Mouse (Mus musculus) liver, embryonic 14 days (tissue): ENCODE measurements around the gene Crabp2. TPM values are rescaled to one million over a fixed set of nuclear protein-coding genes. Genes with fewer than 3 reads are reported as not detected.

Experiments
- polyA plus RNA-seq: library from polyadenylated mRNA; depleted of rRNA; stranded (reverse); fragments of >200 nt; gene quantifications from 2 replicates; pipeline ENCODE4 v1.2.3, GENCODE M21; 2012; rRNA removed

Crabp2 gene
- polyA plus RNA-seq: 0.09 and 0.93 TPM in 2 replicates

DNA sequence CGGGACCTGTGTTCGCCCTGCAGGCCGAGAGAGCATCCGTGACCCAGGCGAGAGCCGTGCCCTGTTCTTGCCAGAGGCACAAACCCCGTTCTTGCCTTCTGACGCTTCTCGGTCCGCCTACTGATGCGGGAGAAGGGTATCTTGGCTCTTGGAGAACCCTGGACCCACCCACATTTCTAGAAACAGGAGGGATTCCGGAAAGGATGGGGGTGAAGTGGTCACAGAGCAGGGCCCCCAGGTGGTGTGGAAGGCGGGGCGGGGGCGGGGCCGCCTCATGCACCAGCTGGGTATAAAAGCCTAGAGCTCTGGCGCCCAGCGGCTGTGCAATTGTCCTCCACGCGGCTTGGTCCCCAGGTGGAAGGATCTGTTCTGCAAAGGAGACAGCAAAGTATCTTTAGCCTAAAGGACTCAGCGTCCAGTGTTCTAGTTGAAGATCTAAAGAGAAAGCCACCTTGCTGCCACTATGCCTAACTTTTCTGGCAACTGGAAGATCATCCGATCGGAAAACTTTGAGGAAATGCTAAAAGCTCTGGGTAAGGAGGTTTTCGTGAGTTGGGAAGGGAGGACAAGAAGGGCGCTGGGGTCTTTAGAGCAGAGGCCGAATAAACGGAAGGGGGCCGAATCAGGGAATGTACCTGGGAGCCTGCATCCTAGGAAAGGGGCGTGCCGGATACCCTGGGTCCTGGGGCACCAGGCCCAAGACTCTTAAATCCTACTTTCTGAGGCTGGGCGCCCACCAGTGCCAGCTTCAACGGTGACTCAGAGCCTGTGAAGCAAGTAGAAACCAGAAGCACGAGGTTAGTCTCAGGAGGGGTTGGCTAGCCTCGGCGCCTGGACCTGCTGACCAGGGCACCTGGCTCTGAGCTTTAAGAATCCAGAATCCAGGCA lies at the start of gene Crabp2:
TSS of gene Crabp2 (plus strand) at position 289 of the 888 bp plus-strand sequence.

DNA sequence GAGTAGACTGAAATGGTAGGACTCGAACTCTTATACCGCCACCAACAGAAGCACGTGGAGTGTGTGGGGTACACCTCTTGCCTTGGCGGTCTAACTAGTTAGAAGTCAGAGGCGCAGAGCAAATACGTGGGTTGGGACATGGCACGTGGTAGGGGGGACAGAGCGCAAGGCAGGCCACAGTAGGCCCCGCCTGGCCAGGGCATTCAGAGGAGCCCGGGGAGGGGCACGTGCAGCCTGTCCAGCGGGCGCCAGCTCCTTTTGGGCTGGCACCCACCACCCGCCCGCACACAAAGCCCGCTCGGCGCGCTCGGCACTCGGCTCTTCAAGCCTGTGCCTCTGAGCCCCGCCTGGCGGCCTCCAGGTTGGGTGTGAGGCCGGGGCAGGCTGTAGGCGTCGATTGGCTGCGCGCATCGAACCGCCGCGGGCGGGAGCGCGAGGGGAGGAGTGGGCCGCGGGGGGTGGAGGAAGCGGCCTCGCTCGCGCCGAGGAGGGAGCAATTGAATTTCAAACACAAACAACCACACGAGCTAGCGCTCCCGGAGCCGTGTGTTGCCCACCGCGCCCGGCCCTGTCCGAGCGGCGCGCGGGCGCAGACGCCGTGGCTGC lies 42.5 kb upstream of the Crabp2 start, which contains the start of gene Hdgf:
TSS of gene Hdgf (plus strand) at position 442 of the 606 bp plus-strand sequence.

DNA sequence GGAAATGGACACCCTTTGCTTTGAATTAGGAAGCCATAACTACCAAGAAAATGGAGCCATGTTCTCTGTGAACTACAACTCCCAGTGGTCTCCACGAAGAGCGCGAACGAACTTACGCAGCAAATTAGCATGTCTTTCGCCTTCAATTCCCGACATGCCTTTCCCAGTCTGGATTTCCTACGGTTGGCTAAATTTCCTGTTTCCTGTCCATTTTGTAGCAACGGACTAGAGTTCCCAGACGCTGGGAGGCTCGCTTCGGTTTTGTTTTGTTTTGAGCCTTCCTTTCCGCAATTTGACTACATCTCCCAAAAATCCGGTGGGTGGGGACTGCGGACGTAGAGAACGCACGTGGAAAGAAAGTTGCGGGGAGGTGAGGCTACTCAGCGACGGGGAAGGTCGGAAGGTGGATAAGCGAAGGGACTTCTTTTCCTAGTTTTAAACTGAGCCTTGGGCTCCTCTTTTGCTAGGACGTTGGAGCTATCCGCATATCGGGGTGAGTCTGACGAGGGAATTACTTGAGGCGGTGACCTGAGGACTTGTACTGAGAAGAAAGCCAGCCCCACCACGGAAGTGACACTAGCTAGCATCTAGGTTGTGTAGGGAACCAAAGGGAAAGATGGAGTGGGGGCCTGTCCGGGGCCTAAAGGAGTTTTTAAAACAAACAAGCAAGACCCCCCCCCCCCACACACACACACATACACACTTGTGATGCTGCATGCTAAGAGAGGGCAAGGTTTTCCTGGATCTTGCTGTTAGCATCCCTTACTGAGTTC lies 28.9 kb upstream of the Crabp2 start, which contains the start of gene Mrpl24:
TSS of gene Mrpl24 (plus strand) at position 171 of the 773 bp plus-strand sequence.

DNA sequence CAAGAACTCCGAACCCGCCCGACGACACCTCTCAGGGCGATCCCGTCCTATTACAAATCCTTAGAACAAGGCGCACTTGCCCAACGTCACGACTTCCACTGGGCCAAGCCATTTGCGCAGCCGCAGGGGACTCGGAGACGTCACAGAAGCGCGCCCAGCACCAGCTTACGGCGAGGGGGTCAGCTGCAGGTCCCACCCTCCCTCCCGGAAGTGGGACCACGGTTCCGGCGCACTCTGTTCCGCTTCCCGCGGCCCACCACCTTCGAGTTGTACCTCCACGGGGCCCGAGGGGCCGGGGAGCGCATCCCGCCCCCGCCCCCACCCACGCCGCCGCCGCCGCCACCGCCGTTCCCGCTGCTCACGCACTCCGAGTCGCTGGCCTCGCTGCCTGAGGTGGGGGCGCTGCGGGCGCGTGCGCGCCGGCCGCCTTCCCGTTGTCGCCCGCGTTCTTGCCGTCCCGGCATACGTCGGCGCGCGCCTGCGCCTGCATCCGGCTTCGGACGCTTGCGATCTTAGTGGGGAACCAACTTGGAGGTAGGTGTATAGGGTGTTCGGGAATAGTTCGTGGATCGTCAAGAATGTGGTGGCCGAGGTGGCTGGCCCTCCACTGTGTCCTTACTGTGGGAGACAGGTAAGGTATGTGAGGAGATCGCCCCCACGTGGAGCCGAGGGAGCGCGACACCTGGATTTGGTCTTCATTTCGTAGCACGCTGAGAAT lies 18.2 kb upstream of the Crabp2 start, which contains the start of the genes Isg20l2 and Rrnad1:
TSS of gene Isg20l2 (plus strand) at position 237 of the 718 bp plus-strand sequence.
TSS of gene Rrnad1 (minus strand) at position 640 of the 718 bp plus-strand sequence.

DNA sequence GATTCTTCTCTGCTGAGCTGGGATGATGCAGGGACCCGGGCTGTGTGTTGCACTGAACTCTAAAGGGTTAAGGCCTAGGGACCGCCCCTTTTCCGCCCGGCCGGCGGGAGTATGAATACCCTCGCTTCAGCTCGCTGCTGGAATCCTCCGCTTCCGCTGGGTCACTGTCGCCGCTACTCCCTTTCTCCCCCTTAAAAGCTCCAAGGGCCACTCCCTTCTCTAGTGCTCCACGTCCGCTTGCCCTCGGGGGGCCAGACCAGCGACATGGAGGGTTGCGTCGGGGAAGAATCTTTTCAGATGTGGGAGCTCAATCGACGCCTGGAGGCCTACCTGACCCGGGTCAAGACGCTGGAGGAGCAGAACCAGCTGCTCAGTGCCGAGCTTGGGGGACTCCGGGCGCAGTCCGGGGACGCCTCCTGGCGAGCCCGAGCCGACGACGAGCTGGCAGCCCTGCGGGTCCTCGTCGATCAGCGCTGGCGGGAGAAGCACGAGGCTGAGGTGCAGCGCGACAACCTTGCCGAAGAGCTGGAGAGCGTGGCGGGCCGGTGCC lies 22.5 kb downstream of the Crabp2 start, which contains the start of gene Nes:
TSS of gene Nes (plus strand) at position 140 of the 550 bp plus-strand sequence.

DNA sequence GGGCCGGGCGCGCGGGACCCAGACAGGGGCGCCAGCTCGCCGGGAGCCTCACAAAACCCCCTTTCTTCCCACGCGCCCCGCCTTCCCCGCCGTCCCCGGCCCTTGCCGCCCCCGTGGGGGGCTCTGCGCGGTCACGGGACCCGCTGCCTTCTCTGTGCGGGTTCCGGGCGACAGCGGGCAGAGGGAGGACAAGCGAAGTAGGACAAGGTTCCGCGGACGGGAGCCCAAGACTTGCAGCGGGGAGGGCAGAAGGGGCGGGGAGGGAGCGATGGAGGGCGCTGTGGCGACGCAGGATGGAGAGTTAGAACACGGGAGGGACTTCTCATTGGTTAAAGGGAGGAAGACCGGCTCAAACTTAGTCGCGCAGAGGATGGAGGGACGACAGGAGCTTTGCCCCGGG lies 51.7 kb downstream of the Crabp2 start, which contains the start of gene Bcan:
TSS of gene Bcan (minus strand) at position 50 of the 400 bp plus-strand sequence.

Other genes with a start within 250 kb of the Crabp2 start
- gene Lrrc71, start 200.0 kb upstream of the Crabp2 start, polyA plus RNA-seq: 0.08 and 0.10 TPM in 2 replicates
- gene Ntrk1, start 153.5 kb upstream of the Crabp2 start, polyA plus RNA-seq: 0.09 TPM in 2 replicates
- gene Insrr, start 151.7 kb upstream of the Crabp2 start, polyA plus RNA-seq: 0.02 and 0.05 TPM in 2 replicates
- 4.1 and 5.0 TPM in 2 replicates for gene Pear1, start 124.4 kb upstream of the Crabp2 start, polyA plus RNA-seq
- gene Sh2d2a, start 101.9 kb upstream of the Crabp2 start, polyA plus RNA-seq: 0.05 and 0.09 TPM in 2 replicates
- gene Prcc, start 63.1 kb upstream of the Crabp2 start, polyA plus RNA-seq: 15.3 and 16.8 TPM in 2 replicates
- 182 and 186 TPM in 2 replicates for gene Hdgf, start 42.3 kb upstream of the Crabp2 start, polyA plus RNA-seq
- gene Mrpl24, start 29.2 kb upstream of the Crabp2 start, polyA plus RNA-seq: 56.6 and 60.1 TPM in 2 replicates
- gene Isg20l2, start 18.4 kb upstream of the Crabp2 start, polyA plus RNA-seq: 12.8 and 16.7 TPM in 2 replicates
- gene Rrnad1, start 17.9 kb upstream of the Crabp2 start, polyA plus RNA-seq: 8.5 and 8.9 TPM in 2 replicates
- 1.1 and 1.8 TPM in 2 replicates for gene Nes, start 22.4 kb downstream of the Crabp2 start, polyA plus RNA-seq
- 0.01 TPM in 1 of 2 replicates, not detected in the other for gene Bcan, start 51.6 kb downstream of the Crabp2 start, polyA plus RNA-seq
- gene Hapln2, start 78.9 kb downstream of the Crabp2 start, polyA plus RNA-seq: not detected in 2 replicates
- 13.5 and 14.6 TPM in 2 replicates for gene Gpatch4, start 94.4 kb downstream of the Crabp2 start, polyA plus RNA-seq
- 22.7 and 25.6 TPM in 2 replicates for gene Naxe, start 109.8 kb downstream of the Crabp2 start, polyA plus RNA-seq
- not detected in 2 replicates for gene Ttc24, start 129.6 kb downstream of the Crabp2 start, polyA plus RNA-seq
- 7.0 and 8.7 TPM in 2 replicates for gene Iqgap3, start 133.3 kb downstream of the Crabp2 start, polyA plus RNA-seq
- 8.7 and 10.4 TPM in 2 replicates for gene Mef2d, start 193.7 kb downstream of the Crabp2 start, polyA plus RNA-seq